Mouse (Mus musculus) hindbrain, embryonic 10.5 days (tissue): ENCODE measurements around the gene Hoxb8. TPM values are rescaled to one million over a fixed set of nuclear protein-coding genes. Genes with fewer than 3 reads are reported as not detected.

ENCODE experiments used
- DNase-seq: peaks from one replicate; pipeline ENCODE4 v3.0.0-alpha.2; 2017; ENCODE audit warnings: low spot score
- H3K27ac ChIP-seq: fragments of 300-500 bp; sonication (generic); 2 replicates; pipeline ENCODE4 v1.5.1; 2016; ENCODE audit warnings: mild to moderate bottlenecking, moderate library complexity
- H3K27me3 ChIP-seq: fragments of 300-500 bp; sonication (generic); 2 replicates; pipeline ENCODE4 v1.6.1; 2016; ENCODE audit warnings: mild to moderate bottlenecking; ENCODE audit not compliant: poor library complexity, insufficient read depth, severe bottlenecking
- H3K36me3 ChIP-seq: fragments of 300-500 bp; sonication (generic); 2 replicates; pipeline ENCODE4 v1.6.1; 2016; ENCODE audit warnings: mild to moderate bottlenecking, moderate library complexity
- H3K4me1 ChIP-seq: fragments of 300-500 bp; sonication (generic); replicated peaks from 2 replicates; pipeline ENCODE4 v1.6.1; 2016; ENCODE audit warnings: mild to moderate bottlenecking
- H3K4me3 ChIP-seq: fragments of 300-500 bp; sonication (generic); 2 replicates; pipeline ENCODE4 v1.5.1; 2016; ENCODE audit warnings: mild to moderate bottlenecking, moderate library complexity
- H3K9me3 ChIP-seq: fragments of 300-500 bp; sonication (generic); 2 replicates; pipeline ENCODE4 v1.6.1; 2016; ENCODE audit warnings: mild to moderate bottlenecking, moderate library complexity
- WGBS: fragments of 180-500 bp; shearing (Covaris S2); methylation state at CpG from one replicate; pipeline ENCODE4 v1.1.7; 2016; 5-methylcytosine and 5-hydroxymethylcytosine counted together
- polyA plus RNA-seq: library from polyadenylated mRNA; unstranded; fragments of >200 nt; fragmentation: Nextera tagmentation; extraction: Ambion mirVana; gene quantifications from 2 replicates; pipeline ENCODE4 v1.2.1, GENCODE M21; 2016

The Hoxb8 gene
- 0.08 TPM in 1 of 2 replicates, not detected in the other for polyA plus RNA-seq

- 1% methylated on average over 27 of the region's 27 CpGs for WGBS
- Histone ChIP-seq H3K27ac (no peak within 1 kb of the TSS), H3K9me3 (no peaks in the 10 kb centered on the region), H3K4me3 (no peak within 1 kb of the TSS), H3K27me3 (peaks cover 100% of the 10 kb centered on the region), H3K36me3 (no peaks in the 10 kb centered on the region), H3K4me1 (peaks cover 26% of the 10 kb centered on the region)
- DNase-seq = no peak
These were observed at the start of gene Hoxb8 for GRCm38 (mm10) chr11:96281855-96282570. Gene Hoxb8, plus strand, starts transcription at chr11:96281905.

GRCm38 (mm10) chr11:96234906-96235305, 46.8 kb upstream of the Hoxb8 start:
- Histone ChIP-seq H3K9me3 (no peaks in the 10 kb centered on the region), H3K4me1 (no peaks in the 10 kb centered on the region), H3K36me3 (no peaks in the 10 kb centered on the region), H3K4me3 (no peak overlapping the region), H3K27ac (no peak overlapping the region), H3K27me3 (peaks cover 56% of the 10 kb centered on the region)
- 3% methylated on average over 12 of the region's 12 CpGs for WGBS
- DNase-seq = peak; percentile 56

GRCm38 (mm10) chr11:96240211-96240610, 41.5 kb upstream of the Hoxb8 start:
- Histone ChIP-seq H3K36me3 (no peaks in the 10 kb centered on the region), H3K9me3 (no peaks in the 10 kb centered on the region), H3K4me1 (no peaks in the 10 kb centered on the region), H3K27me3 (peaks cover 49% of the 10 kb centered on the region), H3K4me3 (no peak overlapping the region), H3K27ac (no peak overlapping the region)
- WGBS = 4% methylated on average over 7 of the region's 7 CpGs
- DNase-seq = peak; percentile 58

GRCm38 (mm10) chr11:96250901-96251300, 30.8 kb upstream of the Hoxb8 start:
- Histone ChIP-seq H3K36me3 (no peaks in the 10 kb centered on the region), H3K9me3 (no peaks in the 10 kb centered on the region), H3K27ac (no peak overlapping the region), H3K27me3 (peaks cover 100% of the 10 kb centered on the region), H3K4me3 (no peak overlapping the region), H3K4me1 (no peaks in the 10 kb centered on the region)
- DNase-seq = no peak
- under 1% methylated on average over 14 of the region's 14 CpGs for WGBS

- WGBS = 2% methylated on average over 46 of the region's 46 CpGs
- Histone ChIP-seq H3K36me3 (no peaks in the 10 kb centered on the region), H3K4me1 (no peaks in the 10 kb centered on the region), H3K27me3 (peaks cover 100% of the 10 kb centered on the region), H3K9me3 (no peaks in the 10 kb centered on the region), H3K27ac (no peak overlapping the region), H3K4me3 (no peak overlapping the region)
- no peak for DNase-seq
These were observed 30.1 kb upstream of the Hoxb8 start for GRCm38 (mm10) chr11:96251480-96252031.

- H3K36me3 ChIP-seq = no peaks in the 10 kb centered on the region
- DNase-seq = no peak
- no peaks in the 10 kb centered on the region for H3K9me3 ChIP-seq
- peaks cover 100% of the 10 kb centered on the region for H3K27me3 ChIP-seq
- H3K4me1 ChIP-seq = no peaks in the 10 kb centered on the region
- WGBS = 4% methylated on average over 12 of the region's 12 CpGs
- H3K27ac ChIP-seq = no peak overlapping the region
- no peak overlapping the region for H3K4me3 ChIP-seq
These were observed 29.1 kb upstream of the Hoxb8 start for GRCm38 (mm10) chr11:96252541-96253120.

- Histone ChIP-seq H3K36me3 (no peaks in the 10 kb centered on the region), H3K4me3 (no peak overlapping the region), H3K4me1 (no peaks in the 10 kb centered on the region), H3K9me3 (no peaks in the 10 kb centered on the region), H3K27me3 (peaks cover 100% of the 10 kb centered on the region), H3K27ac (no peak overlapping the region)
- DNase-seq = no peak
- WGBS = 1% methylated on average over 11 of the region's 11 CpGs
These were observed 27.5 kb upstream of the Hoxb8 start for GRCm38 (mm10) chr11:96254221-96254620.

GRCm38 (mm10) chr11:96255111-96255995, 26.4 kb upstream of the Hoxb8 start:
- H3K4me3 ChIP-seq = no peak overlapping the region
- H3K4me1 ChIP-seq = 0 out of 2 replicates have a peak, but pooled peaks cover 2% of the 10 kb centered on the region
- H3K36me3 ChIP-seq = no peaks in the 10 kb centered on the region
- DNase-seq = peak; percentile 47
- H3K27ac ChIP-seq = no peak overlapping the region
- 2% methylated on average over 39 of the region's 39 CpGs for WGBS
- no peaks in the 10 kb centered on the region for H3K9me3 ChIP-seq
- peaks cover 100% of the 10 kb centered on the region for H3K27me3 ChIP-seq

GRCm38 (mm10) chr11:96255996-96256445, 25.7 kb upstream of the Hoxb8 start:
- DNase-seq = no peak
- Histone ChIP-seq H3K36me3 (no peaks in the 10 kb centered on the region), H3K4me3 (no peak overlapping the region), H3K27ac (no peak overlapping the region), H3K9me3 (no peaks in the 10 kb centered on the region), H3K4me1 (0 out of 2 replicates have a peak, but pooled peaks cover 4% of the 10 kb centered on the region), H3K27me3 (peaks cover 100% of the 10 kb centered on the region)
- 2% methylated on average over 14 of the region's 14 CpGs for WGBS

- Histone ChIP-seq H3K9me3 (no peaks in the 10 kb centered on the region), H3K4me1 (0 out of 2 replicates have a peak, but pooled peaks cover 4% of the 10 kb centered on the region), H3K4me3 (no peak overlapping the region), H3K27ac (no peak overlapping the region), H3K36me3 (no peaks in the 10 kb centered on the region), H3K27me3 (peaks cover 100% of the 10 kb centered on the region)
- DNase-seq = no peak
- 15% methylated on average over 2 of the region's 2 CpGs for WGBS
These were observed 24.6 kb upstream of the Hoxb8 start for GRCm38 (mm10) chr11:96257141-96257540.

- 0 out of 2 replicates have a peak, but pooled peaks cover 4% of the 10 kb centered on the region for H3K4me1 ChIP-seq
- WGBS = 2% methylated on average over 2 of the region's 2 CpGs
- DNase-seq = no peak
- peaks cover 100% of the 10 kb centered on the region for H3K27me3 ChIP-seq
- no peak overlapping the region for H3K4me3 ChIP-seq
- H3K27ac ChIP-seq = no peak overlapping the region
- H3K9me3 ChIP-seq = no peaks in the 10 kb centered on the region
- no peaks in the 10 kb centered on the region for H3K36me3 ChIP-seq
These were observed 22.7 kb upstream of the Hoxb8 start for GRCm38 (mm10) chr11:96259038-96259437.

- 3% methylated on average over 1 of the region's 1 CpGs for WGBS
- H3K4me1 ChIP-seq = 0 out of 2 replicates have a peak, but pooled peaks cover 4% of the 10 kb centered on the region
These were observed 22.2 kb upstream of the Hoxb8 start for GRCm38 (mm10) chr11:96259511-96259910.

More at GRCm38 (mm10) chr11:96259511-96259910, 22.2 kb upstream of the Hoxb8 start:
- DNase-seq = no peak
- no peak overlapping the region for H3K27ac ChIP-seq
- H3K9me3 ChIP-seq = no peaks in the 10 kb centered on the region
- H3K4me3 ChIP-seq = no peak overlapping the region
- H3K36me3 ChIP-seq = no peaks in the 10 kb centered on the region
- H3K27me3 ChIP-seq = peaks cover 100% of the 10 kb centered on the region
